In genomic region chr11:29514682-29515412, GRCm38 (mm10) we compare ENCODE assay signal across 8 mouse cellular contexts. TPM values are rescaled to one million over a fixed set of nuclear protein-coding genes. Genes with fewer than 3 reads are reported as not detected.
A peak's percentile ranks its signal among the peaks of the same experiment; 100 is the strongest.
DNase-seq lines count a peak whose midpoint lies in the region; ATAC-seq lines count a peak whose summit lies in the region.

Gene Prorsd1, minus strand, starts transcription at chr11:29515033.

- peak; percentile 93 for DNase-seq in MN1 (ENCODE audit: low spot score)
- DNase-seq in cerebellum, adult 8-10 months: peak; percentile 79
- peak; percentile 89 for DNase-seq in forelimb bud, embryonic 11.5 days (ENCODE audit: low read depth, low spot score)
- DNase-seq in layer of hippocampus, postnatal 10 days (ENCODE audit: low spot score in 2 of 2): peak; percentile 77 to 81
- DNase-seq in lung, postnatal 10 days: peak; percentile 96
- peak; percentile 91 for DNase-seq in ovary, postnatal 36 days (ENCODE audit: low spot score)
- peak; percentile 93 for DNase-seq in thymus, postnatal 25 days

- peak; percentile 99 to 100 for ATAC-seq in hematopoietic stem cell, adult 5-6 weeks (replicated peaks in 1 of 2; ENCODE audit: insufficient read depth in 1 of 2, low FRiP score in 2 of 2, low TSS enrichment in 1 of 2, low read depth in 1 of 2, poor library complexity in 2 of 2, severe bottlenecking in 2 of 2)

RNA-seq across cellular contexts. Expression of gene Prorsd1, which starts in this region (rescaled TPM):
- total RNA-seq in hematopoietic stem cell, adult 5-6 weeks (2017): 50.8 and 60.4 TPM in 2 replicates
- total RNA-seq in layer of hippocampus, postnatal 10 days (2021): 1 to 10 TPM; 4.0 to 5.3 TPM

Comparison
In these comparisons a context has a peak if more than half of its experiments do, and no peak if none do; other contexts are left out.
1. Peak in every context shown above with its lines: DNase-seq and ATAC-seq.